Mouse (Mus musculus) cerebellum, postnatal 10 days (tissue): ENCODE results near the gene Kctd15.

ENCODE experiments used
- DNase-seq, 2 experiments: peaks; one replicate each; pipeline ENCODE4 v3.0.0; 2021; ENCODE audit warnings: mixed read lengths in 2 of 2

Gene Kctd15

GRCm38 (mm10) chr7:34662227-34662626 is 5.7 kb upstream of the Kctd15 start:
- no peak for DNase-seq

GRCm38 (mm10) chr7:34659386-34660085 is 3.0 kb upstream of the Kctd15 start:
- DNase-seq = no peak

GRCm38 (mm10) chr7:34655086-34655839 is 1.3 kb downstream of the Kctd15 start:
- peak; percentile 99 for DNase-seq

- peak; percentile 88 for DNase-seq
Measured at GRCm38 (mm10) chr7:34654441-34655085, 2.0 kb downstream of the Kctd15 start.

GRCm38 (mm10) chr7:34653731-34654440 is 2.6 kb downstream of the Kctd15 start:
- peak; percentile 67 to 74 for DNase-seq

- peak; percentile 42 to 59 for DNase-seq
Measured at GRCm38 (mm10) chr7:34652751-34653502, 3.6 kb downstream of the Kctd15 start.

GRCm38 (mm10) chr7:34651381-34651780 is 5.2 kb downstream of the Kctd15 start:
- DNase-seq = no peak

- peak; percentile 87 to 88 for DNase-seq
Measured at GRCm38 (mm10) chr7:34647052-34647451, 9.5 kb downstream of the Kctd15 start.

- DNase-seq = no peak
Measured at GRCm38 (mm10) chr7:34646144-34646795, 10.3 kb downstream of the Kctd15 start.

GRCm38 (mm10) chr7:34645623-34646022 is 10.9 kb downstream of the Kctd15 start:
- DNase-seq = no peak

GRCm38 (mm10) chr7:34644591-34644990 is 11.9 kb downstream of the Kctd15 start:
- DNase-seq = no peak

- DNase-seq = no peak
Measured at GRCm38 (mm10) chr7:34643329-34643728, 13.2 kb downstream of the Kctd15 start.

GRCm38 (mm10) chr7:34641968-34642367 is 14.6 kb downstream of the Kctd15 start:
- no peak for DNase-seq

GRCm38 (mm10) chr7:34639798-34640197 is 16.7 kb downstream of the Kctd15 start:
- no peak for DNase-seq

GRCm38 (mm10) chr7:34636661-34637060 is 19.9 kb downstream of the Kctd15 start:
- peak; percentile 37 to 70 for DNase-seq

- DNase-seq = no peak
Measured at GRCm38 (mm10) chr7:34632966-34633742, 23.4 kb downstream of the Kctd15 start.

- peak; percentile 59 to 68 for DNase-seq
Measured at GRCm38 (mm10) chr7:34630211-34631085, 26.1 kb downstream of the Kctd15 start.

- DNase-seq = peak in 1 of 2 experiments; percentile 32
Measured at GRCm38 (mm10) chr7:34629702-34630210, 26.8 kb downstream of the Kctd15 start.

GRCm38 (mm10) chr7:34620411-34620810 is 36.1 kb downstream of the Kctd15 start:
- no peak for DNase-seq
